Mouse (Mus musculus): ENCODE measurements around the gene Igfals. TPM values are rescaled to one million over a fixed set of nuclear protein-coding genes. Genes with fewer than 3 reads are reported as not detected.

The Igfals gene
- polyA plus RNA-seq, 1 experiment from 2014 or later: 0.51 TPM

GRCm38 (mm10) chr17:24842631-24843030 lies 23.2 kb upstream of the Igfals start:
- Histone ChIP-seq H3K36me3 (ENCODE audit: control insufficient read depth, insufficient read depth, low read length) (no peaks in the 10 kb centered on the region), H3K27me3 (replicated peaks; ENCODE audit: control insufficient read depth, insufficient read depth, low read length) (no peaks in the 10 kb centered on the region), H3K27ac (replicated peaks; ENCODE audit: low read depth, low read length) (no peak overlapping the region), H3K9me3 (ENCODE audit: control insufficient read depth, low read length) (no peaks in the 10 kb centered on the region), H3K9ac (ENCODE audit: low read depth, low read length) (no peak overlapping the region), H3K4me2 (ENCODE audit: low read depth, low read length) (no peak overlapping the region), H3K4me1 (ENCODE audit: control insufficient read depth, insufficient read depth, low read length) (no peaks in the 10 kb centered on the region), H3K4me3 (ENCODE audit: low read depth, low read length) (no peak overlapping the region)
- 60% methylated on average over 2 of the region's 2 CpGs for WGBS
- DNase-seq (ENCODE audit: low spot score) (no peak), ATAC-seq (ENCODE audit: low read depth) (no peak)

DNA sequence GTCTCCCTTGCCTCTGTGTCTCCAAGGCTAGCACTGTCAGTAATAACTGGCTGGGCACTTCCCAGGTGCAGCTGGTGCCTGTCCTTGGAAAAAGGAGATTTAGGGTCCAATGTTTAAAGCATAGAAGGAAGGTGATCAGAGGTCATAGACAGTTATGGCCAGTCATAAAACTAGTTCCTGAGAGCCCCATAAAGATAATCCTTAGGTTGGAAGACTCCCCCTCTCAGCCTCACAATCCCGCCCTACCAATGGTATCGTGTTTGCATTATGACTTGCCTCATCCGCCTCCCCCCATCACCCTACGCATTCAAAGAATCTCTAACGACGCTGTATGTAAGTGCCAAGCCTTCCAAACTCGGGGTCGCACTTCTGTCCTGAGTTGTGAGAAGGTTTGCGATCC lies 21.3 kb upstream of the Igfals start:
- 55% methylated on average over 9 of the region's 9 CpGs for WGBS
- no peak overlapping the region for H3K9ac ChIP-seq (ENCODE audit: low read depth, low read length)
- DNase-seq (ENCODE audit: low spot score) (no peak), ATAC-seq (ENCODE audit: low read depth) (no peak)
- no peaks in the 10 kb centered on the region for H3K9me3 ChIP-seq (ENCODE audit: control insufficient read depth, low read length)
- no peak overlapping the region for H3K27ac ChIP-seq (replicated peaks; ENCODE audit: low read depth, low read length)
- H3K36me3 ChIP-seq (ENCODE audit: control insufficient read depth, insufficient read depth, low read length): no peaks in the 10 kb centered on the region
- H3K4me1 ChIP-seq (ENCODE audit: control insufficient read depth, insufficient read depth, low read length): peaks cover 9% of the 10 kb centered on the region
- H3K27me3 ChIP-seq (replicated peaks; ENCODE audit: control insufficient read depth, insufficient read depth, low read length): no peaks in the 10 kb centered on the region
- H3K4me3 ChIP-seq (ENCODE audit: low read depth, low read length): no peak overlapping the region
- H3K4me2 ChIP-seq (ENCODE audit: low read depth, low read length): no peak overlapping the region

DNA sequence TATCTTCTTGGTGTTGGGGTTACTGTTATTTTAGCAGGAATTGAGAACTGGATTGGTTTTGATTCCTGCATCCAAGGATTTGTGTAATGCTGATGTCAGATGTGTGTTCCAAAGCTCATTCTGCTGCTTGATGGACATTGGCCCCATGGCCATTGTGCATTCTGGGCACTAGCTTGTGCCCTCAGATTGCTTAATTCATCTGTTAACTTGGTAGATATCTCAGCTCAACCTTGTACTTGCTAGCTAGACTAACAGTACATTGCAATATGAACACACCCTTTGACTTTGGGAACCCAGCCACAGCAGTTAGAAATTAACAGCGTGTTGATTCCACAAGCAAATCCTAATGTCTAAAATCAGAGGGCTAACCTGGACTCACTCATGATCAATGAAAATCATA lies 18.4 kb upstream of the Igfals start:
- peaks cover 13% of the 10 kb centered on the region for H3K4me1 ChIP-seq (ENCODE audit: control insufficient read depth, insufficient read depth, low read length)
- H3K4me3 ChIP-seq (ENCODE audit: low read depth, low read length): no peak overlapping the region
- no peaks in the 10 kb centered on the region for H3K9me3 ChIP-seq (ENCODE audit: control insufficient read depth, low read length)
- 95% methylated on average over 1 of the region's 1 CpGs for WGBS
- peaks cover 9% of the 10 kb centered on the region; the same call in 1 of the 2 replicates for H3K27me3 ChIP-seq (replicated peaks; ENCODE audit: control insufficient read depth, insufficient read depth, low read length)
- no peaks in the 10 kb centered on the region for H3K36me3 ChIP-seq (ENCODE audit: control insufficient read depth, insufficient read depth, low read length)
- H3K4me2 ChIP-seq (ENCODE audit: low read depth, low read length): no peak overlapping the region
- DNase-seq (ENCODE audit: low spot score): no peak
- no peak overlapping the region for H3K9ac ChIP-seq (ENCODE audit: low read depth, low read length)
- no peak overlapping the region for H3K27ac ChIP-seq (replicated peaks; ENCODE audit: low read depth, low read length)
- no peak for ATAC-seq (ENCODE audit: low read depth)

- ATAC-seq (ENCODE audit: low read depth): no peak
- peak overlapping the region; percentile 65 for H3K4me2 ChIP-seq (ENCODE audit: low read depth, low read length)
- peaks cover 9% of the 10 kb centered on the region; the same call in 1 of the 2 replicates for H3K27me3 ChIP-seq (replicated peaks; ENCODE audit: control insufficient read depth, insufficient read depth, low read length)
- peaks cover 13% of the 10 kb centered on the region for H3K4me1 ChIP-seq (ENCODE audit: control insufficient read depth, insufficient read depth, low read length)
- H3K9ac ChIP-seq (ENCODE audit: low read depth, low read length): no peak overlapping the region
- H3K27ac ChIP-seq (replicated peaks; ENCODE audit: low read depth, low read length): no peak overlapping the region
- H3K4me3 ChIP-seq (ENCODE audit: low read depth, low read length): peak overlapping the region; percentile 88; the same call in 1 of the 2 replicates
- H3K36me3 ChIP-seq (ENCODE audit: control insufficient read depth, insufficient read depth, low read length): peaks cover 10% of the 10 kb centered on the region
- H3K9me3 ChIP-seq (ENCODE audit: control insufficient read depth, low read length): no peaks in the 10 kb centered on the region
- no peak for DNase-seq (ENCODE audit: low spot score)
Observed at GRCm38 (mm10) chr17:24848600-24849031, 17.2 kb upstream of the Igfals start.

DNA sequence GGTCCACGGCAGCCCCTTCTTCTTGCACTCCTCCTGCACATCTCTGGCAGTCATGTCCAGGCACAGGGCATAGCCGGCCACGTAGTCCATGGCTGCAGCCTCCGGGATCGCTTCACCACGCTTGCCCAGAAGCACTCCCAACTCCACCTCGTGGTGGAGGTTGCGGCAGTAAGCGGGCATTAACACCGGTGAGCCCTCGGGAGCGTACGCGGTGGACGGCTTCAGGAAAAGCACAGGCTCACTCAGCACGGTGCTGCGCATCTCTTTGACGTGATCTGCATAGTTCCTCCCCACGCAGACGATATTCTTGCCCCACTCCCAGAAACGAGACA lies 16.1 kb upstream of the Igfals start:
- H3K4me2 ChIP-seq (ENCODE audit: low read depth, low read length): peak overlapping the region; percentile 65
- peak overlapping the region; percentile 88 for H3K4me3 ChIP-seq (ENCODE audit: low read depth, low read length)
- H3K27me3 ChIP-seq (replicated peaks; ENCODE audit: control insufficient read depth, insufficient read depth, low read length): peaks cover 9% of the 10 kb centered on the region; the same call in 1 of the 2 replicates
- peaks cover 13% of the 10 kb centered on the region for H3K4me1 ChIP-seq (ENCODE audit: control insufficient read depth, insufficient read depth, low read length)
- H3K36me3 ChIP-seq (ENCODE audit: control insufficient read depth, insufficient read depth, low read length): peaks cover 17% of the 10 kb centered on the region
- H3K9ac ChIP-seq (ENCODE audit: low read depth, low read length): peak overlapping the region; percentile 76
- no peak for DNase-seq (ENCODE audit: low spot score)
- under 1% methylated on average over 18 of the region's 21 CpGs for WGBS
- H3K9me3 ChIP-seq (ENCODE audit: control insufficient read depth, low read length): no peaks in the 10 kb centered on the region
- H3K27ac ChIP-seq (replicated peaks; ENCODE audit: low read depth, low read length): peak overlapping the region; percentile 85
- ATAC-seq (ENCODE audit: low read depth): peak; percentile 50; the same call in 1 of the 2 replicates

DNA sequence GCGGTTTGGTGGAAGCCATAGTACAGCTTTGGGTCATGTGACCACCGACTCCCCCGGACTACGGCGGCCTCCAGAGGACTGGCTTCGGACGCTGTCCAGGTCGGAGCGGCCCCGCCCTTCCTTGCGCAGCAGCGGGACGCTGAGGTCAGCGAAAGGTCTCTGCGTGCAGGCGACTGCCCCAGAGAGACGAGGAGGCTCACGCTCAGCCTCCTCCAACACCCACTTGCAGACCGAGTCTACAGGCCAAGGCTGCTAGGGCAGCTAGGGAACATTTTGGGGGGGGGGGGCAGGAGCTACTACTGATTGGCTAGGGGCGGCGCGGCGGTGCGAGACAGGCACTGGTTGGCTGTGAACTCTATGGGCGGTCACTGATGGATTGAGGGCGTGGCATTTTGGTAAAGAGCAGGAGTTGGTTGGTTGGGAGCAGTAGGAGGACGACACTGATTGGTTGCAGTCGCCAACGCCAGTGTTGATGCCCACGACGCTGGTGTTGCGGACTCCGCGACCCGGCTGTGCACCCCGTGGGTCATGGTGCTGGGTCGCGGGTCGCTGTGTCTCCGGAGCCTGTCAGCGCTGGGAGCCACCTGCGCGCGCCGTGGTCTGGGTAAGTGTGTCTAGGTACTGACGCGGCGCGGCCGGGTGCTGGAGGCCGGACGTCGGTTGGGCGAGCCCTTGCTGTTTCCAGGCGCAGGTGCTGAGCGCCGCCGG lies 15.6 kb upstream of the Igfals start, which contains the start of gene Fahd1:
Fahd1 (minus strand) TSS at position 300 of the 708 bp plus-strand sequence.
- Histone ChIP-seq H3K27ac (replicated peaks; ENCODE audit: low read depth, low read length) (peak within 1 kb of the TSS; percentile 85), H3K36me3 (ENCODE audit: control insufficient read depth, insufficient read depth, low read length) (peaks cover 19% of the 10 kb centered on the region), H3K4me3 (ENCODE audit: low read depth, low read length) (peak within 1 kb of the TSS; percentile 88), H3K27me3 (replicated peaks; ENCODE audit: control insufficient read depth, insufficient read depth, low read length) (peaks cover 9% of the 10 kb centered on the region; the same call in 1 of the 2 replicates), H3K4me2 (ENCODE audit: low read depth, low read length) (peak within 1 kb of the TSS; percentile 65), H3K9ac (ENCODE audit: low read depth, low read length) (peak within 1 kb of the TSS; percentile 76), H3K4me1 (ENCODE audit: control insufficient read depth, insufficient read depth, low read length) (peaks cover 13% of the 10 kb centered on the region), H3K9me3 (ENCODE audit: control insufficient read depth, low read length) (no peaks in the 10 kb centered on the region)
- DNase-seq (ENCODE audit: low spot score) (peak; percentile 99), ATAC-seq (ENCODE audit: low read depth) (peak; percentile 100)
- under 1% methylated on average over 51 of the region's 58 CpGs for WGBS

DNA sequence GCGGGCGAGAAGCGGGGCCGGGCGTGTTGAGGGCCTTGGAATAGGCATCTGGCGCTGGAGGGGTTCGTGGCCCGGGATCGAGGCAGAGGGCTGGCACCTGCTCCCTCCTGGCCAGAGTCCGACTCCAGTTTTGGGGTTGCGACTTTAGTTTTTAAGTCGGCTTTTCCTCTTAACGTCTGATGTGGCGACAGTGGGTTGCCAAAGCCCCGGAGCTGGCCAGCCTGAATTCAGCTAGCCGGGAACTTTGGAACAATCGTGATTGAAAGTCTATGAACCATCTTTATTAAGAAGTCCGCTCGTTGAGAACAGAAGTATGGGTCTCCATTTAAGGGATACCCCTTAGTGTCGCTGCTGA lies 15.0 kb upstream of the Igfals start:
- peaks cover 13% of the 10 kb centered on the region for H3K4me1 ChIP-seq (ENCODE audit: control insufficient read depth, insufficient read depth, low read length)
- peak overlapping the region; percentile 88 for H3K4me3 ChIP-seq (ENCODE audit: low read depth, low read length)
- 3% methylated on average over 15 of the region's 20 CpGs for WGBS
- peaks cover 9% of the 10 kb centered on the region; the same call in 1 of the 2 replicates for H3K27me3 ChIP-seq (replicated peaks; ENCODE audit: control insufficient read depth, insufficient read depth, low read length)
- H3K36me3 ChIP-seq (ENCODE audit: control insufficient read depth, insufficient read depth, low read length): peaks cover 22% of the 10 kb centered on the region
- no peak overlapping the region for H3K27ac ChIP-seq (replicated peaks; ENCODE audit: low read depth, low read length)
- peak overlapping the region; percentile 72 for H3K9ac ChIP-seq (ENCODE audit: low read depth, low read length)
- no peaks in the 10 kb centered on the region for H3K9me3 ChIP-seq (ENCODE audit: control insufficient read depth, low read length)
- peak overlapping the region; percentile 65 for H3K4me2 ChIP-seq (ENCODE audit: low read depth, low read length)
- ATAC-seq (ENCODE audit: low read depth) (no peak), DNase-seq (ENCODE audit: low spot score) (no peak)

DNA sequence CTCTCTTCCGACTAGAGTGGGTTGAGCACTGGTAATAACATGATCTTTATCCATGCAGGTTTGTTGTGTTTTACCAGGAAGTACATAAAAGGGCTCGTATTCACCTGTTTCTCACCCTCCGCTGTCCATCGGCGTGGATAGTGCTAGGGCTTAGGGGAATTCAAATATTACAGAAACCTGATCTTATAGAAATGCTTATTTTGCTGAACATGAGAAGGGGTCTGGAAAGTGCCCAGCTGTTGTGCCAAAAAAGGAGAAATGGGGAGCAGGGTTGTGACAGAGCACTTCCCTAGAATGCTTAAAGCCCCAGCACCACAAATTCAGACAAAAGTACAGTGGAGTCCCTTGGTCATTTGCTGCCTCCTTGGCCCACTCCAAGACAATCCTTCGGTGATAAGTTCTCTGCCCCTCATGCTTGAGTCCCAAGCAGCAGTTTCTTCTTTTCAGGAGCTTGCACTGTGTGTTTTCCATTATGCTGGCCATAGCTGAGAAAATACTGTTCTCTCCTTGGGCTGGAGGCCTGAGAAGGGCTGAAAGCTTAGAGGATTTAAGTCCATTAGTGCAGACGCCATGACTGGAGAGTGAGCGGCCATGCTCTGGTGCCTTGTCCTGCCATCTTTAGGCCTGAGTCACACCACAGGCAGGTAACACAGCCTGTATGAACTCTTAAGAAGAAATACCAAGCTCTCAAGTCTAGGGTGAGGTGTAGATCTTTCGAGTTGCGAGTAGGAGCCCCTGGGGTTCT lies 14.2 kb upstream of the Igfals start:
- H3K9ac ChIP-seq (ENCODE audit: low read depth, low read length): peak overlapping the region; percentile 72
- WGBS: 74% methylated on average over 10 of the region's 10 CpGs
- no peak for ATAC-seq (ENCODE audit: low read depth)

More for the DNA sequence above, 14.2 kb upstream of the Igfals start:
- Histone ChIP-seq H3K4me2 (ENCODE audit: low read depth, low read length) (peak overlapping the region; percentile 65), H3K36me3 (ENCODE audit: control insufficient read depth, insufficient read depth, low read length) (peaks cover 24% of the 10 kb centered on the region), H3K4me3 (ENCODE audit: low read depth, low read length) (peak overlapping the region; percentile 88), H3K4me1 (ENCODE audit: control insufficient read depth, insufficient read depth, low read length) (peaks cover 13% of the 10 kb centered on the region), H3K27me3 (replicated peaks; ENCODE audit: control insufficient read depth, insufficient read depth, low read length) (peaks cover 9% of the 10 kb centered on the region; the same call in 1 of the 2 replicates), H3K9me3 (ENCODE audit: control insufficient read depth, low read length) (no peaks in the 10 kb centered on the region), H3K27ac (replicated peaks; ENCODE audit: low read depth, low read length) (no peak overlapping the region)
- no peak for DNase-seq (ENCODE audit: low spot score)

Measured in embryonic facial prominence, embryonic 14.5 days (tissue).